Mouse (Mus musculus) spleen, adult 2 months (tissue): ENCODE measurements at regions not wholly inside any gene's neighbourhood (a gene's known extent, or its start where the extent isn't known, plus 50 kb on each side); places are given as distances from the start of the nearest gene placed in this dataset.

Experiments
- CTCF ChIP-seq: fragments of 200-500 bp; IDR thresholded peaks from 2 replicates; pipeline ENCODE4 v1.5.1; 2011; ENCODE audit warnings: mild to moderate bottlenecking, inconsistent platforms; ENCODE audit not compliant: insufficient read depth, insufficient read length, insufficient replicate concordance; ENCODE audit errors: extremely low read depth
- POLR2A ChIP-seq: fragments of 200-500 bp; IDR thresholded peaks from 2 replicates; pipeline ENCODE4 v1.6.1; 2011; ENCODE audit warnings: low read depth, low read length, inconsistent platforms

DNA sequence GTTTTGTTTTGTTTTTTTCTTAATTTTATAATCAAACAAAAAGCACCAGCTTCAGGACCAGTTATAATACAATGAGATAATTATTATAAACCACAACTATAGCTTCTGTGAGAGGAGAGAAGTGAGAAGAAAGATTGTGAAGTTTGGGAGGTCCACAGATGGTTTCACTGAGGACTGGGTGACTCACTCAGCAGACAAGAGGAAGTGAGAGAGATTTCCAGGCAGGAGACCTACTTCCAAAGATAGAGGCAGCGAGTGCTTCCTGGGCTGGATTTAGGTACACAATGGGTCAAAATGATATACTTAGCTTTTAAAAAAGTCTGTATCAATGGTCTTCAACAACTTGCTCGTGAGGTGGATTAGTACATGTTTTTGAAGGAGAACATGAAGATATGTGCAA lies 152.6 kb downstream of the Etv1 start:
- TF ChIP-seq POLR2A (no peak), CTCF (no peak)
